Mouse (Mus musculus): Measurements from ENCODE around the gene L3mbtl4.
"Not testable (repeated sequence)": the region's sequence is repeated elsewhere in the genome, so short reads cannot be mapped to it uniquely, and the experiment has no call there.

Gene L3mbtl4

DNA sequence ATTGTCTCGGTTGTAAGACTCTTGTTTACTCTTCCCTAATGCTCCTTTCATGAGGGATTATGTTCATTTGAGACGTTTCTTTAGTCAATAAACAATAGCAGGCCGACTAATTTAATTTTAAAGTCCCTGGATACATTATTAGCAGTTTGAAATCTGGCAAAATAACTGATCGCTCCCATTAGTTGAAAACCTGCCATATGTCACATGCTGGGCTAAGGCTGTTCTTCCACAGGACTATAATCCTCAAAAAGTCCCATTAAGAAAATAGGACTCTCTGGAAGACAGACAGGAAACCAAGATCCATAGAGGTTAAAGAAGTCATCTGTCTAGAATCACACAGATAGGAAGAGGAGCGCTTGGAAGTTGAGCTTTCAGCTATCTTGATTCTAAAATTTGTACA is 114.9 kb downstream of the L3mbtl4 start:
- no peak for DNase-seq (ENCODE audit: extremely low spot score, low spot score)

DNA sequence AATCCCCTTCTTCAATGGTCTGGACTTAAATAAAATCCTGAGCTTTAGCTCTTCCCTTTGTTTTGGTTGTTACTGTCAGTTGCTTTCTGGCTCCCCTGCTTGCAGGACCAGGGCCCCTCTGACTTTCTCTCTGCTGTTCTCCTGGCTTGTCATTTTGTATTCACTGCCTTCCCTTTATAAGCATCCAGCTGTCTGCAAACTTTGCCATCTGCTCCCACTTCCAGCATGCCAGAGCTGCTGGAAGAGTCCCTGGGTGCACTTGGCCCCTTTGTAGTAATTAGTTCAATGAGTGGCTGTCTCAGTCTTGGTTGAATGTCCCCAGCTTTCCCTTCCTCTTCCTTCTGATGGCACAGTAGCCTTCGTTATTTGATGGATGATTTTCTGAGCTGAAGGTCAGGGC is 132.4 kb downstream of the L3mbtl4 start:
- DNase-seq (ENCODE audit: extremely low spot score, low spot score) = no peak

DNA sequence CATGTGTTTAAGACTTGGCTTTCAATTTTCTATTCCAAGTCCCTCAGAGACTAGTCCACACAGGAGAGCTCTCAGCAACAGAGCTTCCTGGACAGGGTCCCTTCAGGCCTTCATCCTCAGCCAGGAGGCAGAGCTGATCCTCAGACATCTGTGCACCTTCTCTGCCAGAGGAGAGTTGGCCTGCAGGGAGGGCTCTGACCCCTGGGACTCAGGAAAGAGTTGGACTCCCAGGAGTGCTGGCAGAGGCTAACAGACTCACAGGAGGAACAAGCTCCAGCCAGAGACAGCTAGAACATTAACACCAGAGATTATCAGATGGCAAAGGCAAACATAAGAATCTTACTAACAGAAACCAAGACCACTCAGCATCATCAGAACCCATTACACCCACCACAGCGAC is 133.5 kb downstream of the L3mbtl4 start:
- not testable (repeated sequence) for DNase-seq (ENCODE audit: extremely low spot score, low spot score)

- no peak for DNase-seq (ENCODE audit: extremely low spot score, low spot score)
These were observed 149.3 kb downstream of the L3mbtl4 start for GRCm38 (mm10) chr17:68422663-68423498.

GRCm38 (mm10) chr17:68433576-68433975 is 160.0 kb downstream of the L3mbtl4 start:
- DNase-seq (ENCODE audit: extremely low spot score, low spot score) = no peak

GRCm38 (mm10) chr17:68450921-68451320 is 177.3 kb downstream of the L3mbtl4 start:
- DNase-seq (ENCODE audit: extremely low spot score, low spot score) = no peak

- no peak for DNase-seq (ENCODE audit: extremely low spot score, low spot score)
These were observed 187.9 kb downstream of the L3mbtl4 start for GRCm38 (mm10) chr17:68461471-68461870.

DNA sequence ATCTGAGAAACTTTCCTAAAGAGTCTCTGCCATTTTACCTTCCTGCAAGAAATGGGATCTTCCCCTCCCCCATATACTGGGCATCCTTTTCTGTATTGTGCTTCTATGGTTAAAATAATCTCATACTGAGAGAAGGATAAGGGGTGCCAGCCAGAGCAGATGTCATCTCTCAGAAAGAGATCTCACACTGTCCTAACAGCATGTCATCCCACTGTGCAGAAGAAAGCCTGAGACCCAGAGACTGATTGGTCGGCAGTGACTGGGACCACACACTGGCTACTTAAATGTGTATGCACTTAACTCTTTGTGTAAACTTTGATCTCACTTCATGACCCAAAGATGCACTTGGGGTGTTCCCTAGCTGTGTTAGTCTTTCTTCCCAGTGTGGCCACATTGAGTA is 193.7 kb downstream of the L3mbtl4 start:
- no peak for DNase-seq (ENCODE audit: extremely low spot score, low spot score)

GRCm38 (mm10) chr17:68490065-68490691 is 216.6 kb downstream of the L3mbtl4 start:
- DNase-seq (ENCODE audit: extremely low spot score, low spot score) = no peak

DNA sequence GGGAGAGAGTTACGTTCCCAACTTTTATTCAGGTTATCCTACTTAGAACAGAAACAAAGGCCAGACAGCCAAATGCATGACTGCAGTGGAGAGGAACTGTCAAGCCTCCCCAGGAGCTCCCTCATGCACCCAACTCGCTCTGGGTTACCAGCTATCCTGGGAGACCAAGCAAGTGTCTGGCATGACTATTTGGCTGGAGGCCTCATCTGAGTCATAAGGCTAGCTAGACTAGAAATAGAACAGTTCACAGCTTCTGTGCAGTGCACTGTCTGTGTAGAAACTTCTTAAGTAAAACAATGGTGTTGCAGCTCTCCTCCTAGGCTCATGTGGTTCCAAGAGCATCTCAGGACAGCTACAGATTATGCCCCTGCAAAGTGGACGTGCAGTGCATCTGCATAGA is 218.6 kb downstream of the L3mbtl4 start:
- DNase-seq (ENCODE audit: extremely low spot score, low spot score) = no peak

DNA sequence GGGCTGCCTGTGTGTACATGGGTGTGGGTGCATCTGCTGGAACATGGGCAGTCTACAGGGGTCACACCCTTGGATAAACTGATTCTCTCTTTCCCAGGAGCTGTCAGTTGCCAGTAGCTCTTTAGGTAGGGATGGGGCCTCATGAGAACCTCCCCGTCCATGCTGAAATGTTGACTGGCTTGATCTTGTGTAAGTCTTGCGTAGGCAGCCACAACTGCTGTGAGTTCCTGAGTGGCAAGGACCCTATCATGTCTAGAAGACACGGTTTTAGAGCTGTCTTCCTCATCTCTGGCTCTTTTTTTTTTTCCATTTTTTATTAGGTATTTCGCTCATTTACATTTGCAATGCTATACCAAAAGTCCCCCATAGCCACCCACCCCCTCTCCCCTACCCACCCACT is 229.4 kb downstream of the L3mbtl4 start:
- not testable (repeated sequence) for DNase-seq (ENCODE audit: extremely low spot score, low spot score)

DNA sequence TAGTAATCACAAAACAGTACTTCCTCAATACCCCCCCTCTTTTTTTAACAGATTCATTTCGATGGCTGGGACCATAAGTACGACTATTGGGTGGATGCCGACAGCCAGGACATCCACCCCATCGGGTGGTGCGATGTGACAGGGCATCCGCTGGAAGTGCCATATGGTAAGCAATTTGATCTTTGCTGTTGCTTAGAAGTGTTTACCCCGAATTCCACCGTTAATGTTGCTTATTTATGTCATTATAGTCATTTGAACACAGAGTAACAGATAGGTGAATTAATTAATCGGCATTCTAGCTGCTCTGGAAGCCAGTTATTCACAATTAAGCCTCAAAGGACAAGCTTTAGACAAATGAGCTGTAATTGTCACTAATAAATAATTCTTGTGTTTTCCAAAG is 286.1 kb downstream of the L3mbtl4 start:
- no peak for DNase-seq (ENCODE audit: extremely low spot score, low spot score)

DNA sequence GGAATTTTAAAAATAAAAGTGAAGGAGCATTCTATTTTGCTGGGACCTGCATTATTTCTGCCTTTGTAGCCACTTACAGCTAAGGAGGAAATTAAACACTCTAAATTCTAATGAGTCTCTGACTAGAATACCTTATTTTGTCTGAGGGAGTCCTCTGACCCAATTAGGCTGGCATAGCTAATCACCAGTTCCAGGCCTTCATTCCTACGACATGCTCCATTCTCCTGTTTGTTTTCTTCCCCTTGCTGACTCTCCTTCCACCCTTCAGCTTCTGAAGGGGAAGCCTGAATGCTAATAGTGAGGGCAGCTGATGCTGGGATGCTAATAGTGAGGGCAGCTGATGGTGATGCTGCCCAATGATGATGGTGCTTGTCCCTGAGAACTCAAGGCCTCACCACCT is 286.7 kb downstream of the L3mbtl4 start:
- no peak for DNase-seq (ENCODE audit: extremely low spot score, low spot score)

DNA sequence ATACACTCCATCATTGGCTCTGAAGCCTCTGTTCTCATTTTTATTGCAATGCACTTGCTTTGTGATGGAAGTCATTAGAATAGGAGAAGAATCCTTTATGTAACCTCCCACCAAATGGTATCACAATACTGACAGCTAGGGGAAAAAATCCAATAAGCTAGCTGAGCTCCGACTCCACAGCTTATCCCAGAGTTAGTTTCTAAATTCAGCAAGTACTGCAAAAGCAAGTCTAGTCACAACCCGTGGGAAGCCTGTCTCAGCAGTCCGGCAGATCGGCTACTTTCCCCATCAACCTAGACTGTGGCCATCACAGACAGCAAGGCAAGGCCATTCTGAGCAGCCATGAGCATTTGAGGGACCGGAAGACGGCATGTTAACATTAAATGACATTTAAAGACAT is 298.2 kb downstream of the L3mbtl4 start:
- DNase-seq (ENCODE audit: extremely low spot score, low spot score) = no peak

DNA sequence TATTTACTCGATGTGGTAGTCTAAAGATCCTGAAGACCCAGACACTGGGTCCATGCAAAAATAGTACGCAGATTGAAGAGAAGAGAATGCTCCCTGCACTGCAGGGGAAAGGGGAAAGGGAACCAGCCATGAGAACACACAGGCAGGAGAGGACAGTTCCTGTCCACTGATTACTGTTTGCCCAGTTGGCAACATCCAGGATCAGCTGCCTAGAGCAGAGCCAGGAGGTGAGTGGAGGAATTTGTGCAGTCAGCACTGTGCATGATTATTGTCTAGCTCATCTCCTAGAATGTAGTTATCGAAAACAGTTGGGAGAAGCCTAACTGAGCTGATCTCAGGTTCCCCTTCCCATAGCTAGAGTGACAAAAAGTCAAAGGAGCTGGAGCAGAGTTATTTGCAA is 311.6 kb downstream of the L3mbtl4 start:
- DNase-seq (ENCODE audit: extremely low spot score, low spot score) = no peak

DNA sequence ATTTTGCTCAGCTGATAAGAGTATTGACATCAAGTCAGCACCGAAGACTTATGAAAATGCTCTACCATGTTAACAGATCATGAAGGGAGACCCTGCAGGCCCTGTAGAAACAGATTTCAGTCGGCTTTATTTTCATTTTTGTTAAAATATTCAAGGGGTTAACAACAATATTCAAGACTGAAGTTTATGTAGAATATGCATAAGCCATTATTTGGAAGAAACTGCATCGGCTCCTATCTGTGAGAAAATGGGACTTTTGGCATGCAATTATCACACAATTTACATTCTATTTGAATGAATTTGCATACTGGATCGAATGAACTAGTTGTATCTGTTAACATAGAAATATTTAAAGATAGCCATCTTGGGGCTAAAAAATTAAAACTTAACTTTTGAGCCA is 318.0 kb downstream of the L3mbtl4 start:
- no peak for DNase-seq (ENCODE audit: extremely low spot score, low spot score)

DNA sequence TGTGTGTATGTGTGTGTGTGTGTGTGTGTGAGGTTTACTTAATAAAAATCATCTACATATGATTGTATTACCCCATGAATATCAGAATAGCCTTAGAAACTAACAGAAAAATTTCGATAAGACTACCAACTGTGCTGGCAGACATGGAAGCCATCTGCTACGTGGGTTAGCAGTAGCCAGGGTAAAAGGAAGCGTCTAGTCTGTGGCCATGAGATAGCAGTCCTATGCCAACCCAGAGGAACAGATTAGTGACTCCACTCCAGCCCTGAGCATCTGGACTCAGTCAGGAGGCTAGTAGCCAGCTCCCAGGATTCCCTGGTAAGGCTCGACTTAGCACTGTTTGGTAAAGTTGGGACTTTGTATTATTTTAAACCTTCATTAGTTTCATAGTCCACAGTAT is 329.1 kb downstream of the L3mbtl4 start:
- DNase-seq (ENCODE audit: extremely low spot score, low spot score) = no peak

DNA sequence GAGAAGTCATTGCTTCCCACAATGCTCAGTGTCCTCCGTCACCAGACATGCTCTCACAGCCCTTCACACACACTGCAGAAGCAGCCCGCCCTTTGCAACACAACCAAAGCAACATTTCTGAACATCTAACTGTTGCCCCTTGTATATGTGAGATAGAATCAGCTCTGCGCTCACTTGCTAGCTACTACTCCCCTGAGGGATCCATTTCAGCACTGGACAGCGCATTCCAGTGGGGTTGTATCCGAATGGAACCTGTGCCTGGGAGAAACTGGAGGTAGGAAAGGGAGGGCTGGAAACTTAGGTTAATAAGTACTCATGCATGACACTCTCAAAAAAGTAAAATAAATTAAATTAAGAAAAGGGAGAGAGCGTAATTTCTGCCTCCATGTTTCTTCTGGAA is 334.1 kb downstream of the L3mbtl4 start:
- peak; percentile 56 for DNase-seq (ENCODE audit: extremely low spot score, low spot score)

DNA sequence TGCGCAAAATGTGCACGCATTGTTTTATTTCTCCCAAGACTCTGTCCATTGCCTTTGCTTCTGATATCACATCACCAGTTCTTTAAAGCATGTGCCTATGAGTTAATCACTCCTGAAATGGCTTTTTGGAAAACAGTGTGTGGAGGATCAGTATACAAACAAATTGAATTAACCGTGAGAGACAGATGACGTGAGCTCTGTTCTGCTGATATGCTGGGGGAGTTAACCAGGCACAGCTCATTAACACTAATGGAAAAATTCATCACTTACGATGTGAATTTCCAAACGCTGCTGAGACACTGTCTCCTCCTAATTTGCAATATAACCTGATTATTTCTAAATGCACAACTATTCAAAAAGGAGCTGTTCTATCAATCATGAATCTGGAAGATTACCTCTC is 337.6 kb downstream of the L3mbtl4 start:
- DNase-seq (ENCODE audit: extremely low spot score, low spot score) = no peak

- no peak for DNase-seq (ENCODE audit: extremely low spot score, low spot score)
These were observed 351.7 kb downstream of the L3mbtl4 start for GRCm38 (mm10) chr17:68625281-68625680.

- no peak for DNase-seq (ENCODE audit: extremely low spot score, low spot score)
These were observed 356.2 kb downstream of the L3mbtl4 start for GRCm38 (mm10) chr17:68629631-68630426.

- DNase-seq (ENCODE audit: extremely low spot score, low spot score) = no peak
These were observed 357.8 kb downstream of the L3mbtl4 start for GRCm38 (mm10) chr17:68631396-68631795.
